Mouse (Mus musculus) brown adipose tissue, adult 24 weeks (tissue): ENCODE measurements around the gene Surf2. TPM values are rescaled to one million over a fixed set of nuclear protein-coding genes. Genes with fewer than 3 reads are reported as not detected.

Experiments used
- H3K27ac ChIP-seq: fragments of 200-500 bp; replicated peaks from 2 replicates; pipeline ENCODE4 v1.5.1; 2012; ENCODE audit warnings: low read depth, mild to moderate bottlenecking, low read length
- H3K4me1 ChIP-seq: fragments of 200-500 bp; 2 replicates; pipeline ENCODE4 v1.6.1; 2012; ENCODE audit warnings: low read length, mixed read lengths; ENCODE audit not compliant: control insufficient read depth, insufficient read depth, insufficient read length
- H3K4me3 ChIP-seq: fragments of 200-500 bp; 2 replicates; pipeline ENCODE4 v1.5.1; 2012; ENCODE audit warnings: low read depth, mild to moderate bottlenecking, low read length, moderate library complexity; ENCODE audit not compliant: insufficient read depth
- polyA plus RNA-seq: library from polyadenylated mRNA; stranded (reverse); fragments of >200 nt; gene quantifications from 2 replicates; pipeline ENCODE4 v1.2.4, GENCODE M21; 2012; ENCODE audit not compliant: missing spikeins, insufficient read depth, insufficient read length

The Surf2 gene
- polyA plus RNA-seq, 1 experiment: 25.6 TPM

GRCm38 (mm10) chr2:26910124-26910993 lies 5.8 kb upstream of the Surf2 start, which contains the start of the genes Med22 and Rpl7a:
Med22 (minus strand) TSS chr2:26910677.
Rpl7a (plus strand) TSS chr2:26910764.
- H3K4me1 ChIP-seq: peaks cover 17% of the 10 kb centered on the region
- H3K27ac ChIP-seq: peak within 1 kb of the TSS; percentile 62
- H3K4me3 ChIP-seq: peak within 1 kb of the TSS; percentile 87

GRCm38 (mm10) chr2:26910994-26911765 lies 5.0 kb upstream of the Surf2 start:
- H3K4me3 ChIP-seq: peak overlapping the region; percentile 87
- peak overlapping the region; percentile 62 for H3K27ac ChIP-seq
- H3K4me1 ChIP-seq: peaks cover 19% of the 10 kb centered on the region

GRCm38 (mm10) chr2:26912253-26912770 lies 3.9 kb upstream of the Surf2 start:
- Histone ChIP-seq H3K4me3 (peak overlapping the region; percentile 87), H3K4me1 (peaks cover 23% of the 10 kb centered on the region), H3K27ac (no peak overlapping the region)

- Histone ChIP-seq H3K4me1 (peaks cover 22% of the 10 kb centered on the region), H3K4me3 (no peak overlapping the region)
Observed at GRCm38 (mm10) chr2:26913416-26914147, 2.6 kb upstream of the Surf2 start.

GRCm38 (mm10) chr2:26914148-26914941 lies 1.8 kb upstream of the Surf2 start:
- Histone ChIP-seq H3K27ac (no peak overlapping the region), H3K4me1 (peaks cover 15% of the 10 kb centered on the region), H3K4me3 (no peak overlapping the region)

More at GRCm38 (mm10) chr2:26913416-26914147, 2.6 kb upstream of the Surf2 start:
- no peak overlapping the region for H3K27ac ChIP-seq

- Histone ChIP-seq H3K27ac (peak overlapping the region; percentile 78), H3K4me1 (peaks cover 15% of the 10 kb centered on the region), H3K4me3 (peak overlapping the region; percentile 78)
Observed at GRCm38 (mm10) chr2:26916738-26917137, 571 bp downstream of the Surf2 start.

- Histone ChIP-seq H3K27ac (no peak overlapping the region), H3K4me1 (peaks cover 12% of the 10 kb centered on the region), H3K4me3 (no peak overlapping the region)
Observed at GRCm38 (mm10) chr2:26919684-26920083, 3.5 kb downstream of the Surf2 start.

GRCm38 (mm10) chr2:26920190-26920855 lies 4.2 kb downstream of the Surf2 start:
- H3K27ac ChIP-seq: no peak overlapping the region
- peaks cover 10% of the 10 kb centered on the region for H3K4me1 ChIP-seq
- no peak overlapping the region for H3K4me3 ChIP-seq

GRCm38 (mm10) chr2:26921784-26922183 lies 5.6 kb downstream of the Surf2 start:
- Histone ChIP-seq H3K4me3 (no peak overlapping the region), H3K4me1 (peaks cover 8% of the 10 kb centered on the region), H3K27ac (peak overlapping the region; percentile 50)

- H3K4me1 ChIP-seq: peaks cover 13% of the 10 kb centered on the region
- no peak overlapping the region for H3K27ac ChIP-seq
- no peak overlapping the region for H3K4me3 ChIP-seq
Observed at GRCm38 (mm10) chr2:26927745-26928476, 11.7 kb downstream of the Surf2 start.

GRCm38 (mm10) chr2:26930390-26930789 lies 14.2 kb downstream of the Surf2 start:
- H3K4me1 ChIP-seq: peaks cover 13% of the 10 kb centered on the region
- no peak overlapping the region for H3K4me3 ChIP-seq
- no peak overlapping the region for H3K27ac ChIP-seq

- Histone ChIP-seq H3K4me1 (peaks cover 13% of the 10 kb centered on the region), H3K4me3 (peak overlapping the region; percentile 99), H3K27ac (peak overlapping the region; percentile 92)
Observed at GRCm38 (mm10) chr2:26932473-26933303, 16.5 kb downstream of the Surf2 start.
